Mouse (Mus musculus) spleen, postnatal 10 days (tissue): ENCODE results near the gene Mok.
A peak's percentile ranks its signal among the peaks of the same experiment; 100 is the strongest.

Source experiments
- DNase-seq, 2 experiments: peaks; one replicate each; pipeline ENCODE4 v3.0.0; 2021 to 2022; ENCODE audit warnings: low spot score in 2 of 2

Mok gene

GRCm38 (mm10) chr12:110770479-110771247, 70.1 kb downstream of the Mok start:
- DNase-seq: peak in 1 of 2 experiments; percentile 29

GRCm38 (mm10) chr12:110769660-110770297, 71.0 kb downstream of the Mok start:
- no peak for DNase-seq

- DNase-seq: no peak
These were observed 72.2 kb downstream of the Mok start for GRCm38 (mm10) chr12:110768562-110768961.

GRCm38 (mm10) chr12:110764531-110764930, 76.2 kb downstream of the Mok start:
- DNase-seq: no peak

- no peak for DNase-seq
These were observed 78.4 kb downstream of the Mok start for GRCm38 (mm10) chr12:110762321-110762720.

DNA sequence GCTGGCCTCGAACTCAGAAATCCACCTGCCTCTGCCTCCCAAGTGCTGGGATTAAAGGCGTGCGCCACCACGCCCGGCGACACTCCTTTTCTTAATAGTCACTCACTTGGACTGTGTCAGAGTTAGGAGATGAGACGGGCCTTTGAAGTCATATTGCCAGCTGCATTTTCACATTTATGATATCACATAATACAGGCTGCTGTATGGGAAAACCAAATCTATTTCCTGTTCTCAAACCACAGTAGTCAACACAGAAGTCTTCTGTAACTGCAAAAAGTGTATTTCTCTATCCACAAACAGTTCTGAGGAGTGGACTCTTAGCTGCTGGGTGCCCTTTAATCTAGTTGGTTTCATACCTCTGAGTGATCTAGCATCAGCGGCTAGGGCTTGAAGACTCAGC, 81.8 kb downstream of the Mok start:
- DNase-seq: no peak
